Mouse (Mus musculus) left cerebral cortex, adult 6 months (tissue): Measurements from ENCODE around the gene Actn3. TPM values are rescaled to one million over a fixed set of nuclear protein-coding genes. Genes with fewer than 3 reads are reported as not detected.

Source experiments
- long read RNA-seq, 2 experiments: library from polyadenylated mRNA; unstranded; transcript quantifications; one replicate each; pipeline ENCODE4 v2.0.0; 2019 to 2020
- polyA plus RNA-seq: library from polyadenylated mRNA; unstranded; fragments of <200 nt; fragmentation: Nextera tagmentation; gene quantifications from 2 replicates; pipeline ENCODE4 v1.2.3, GENCODE M21; 2021

Gene Actn3
- 0.28 and 1.0 TPM in 2 replicates for polyA plus RNA-seq
- long read RNA-seq, experiment 1, partial matches to known transcripts, result 0 of 3 reads
- long read RNA-seq, experiment 1, other reads (novel, unspliced or antisense), result 3 of 3 reads
- long read RNA-seq, experiment 2, result 0 reads

DNA sequence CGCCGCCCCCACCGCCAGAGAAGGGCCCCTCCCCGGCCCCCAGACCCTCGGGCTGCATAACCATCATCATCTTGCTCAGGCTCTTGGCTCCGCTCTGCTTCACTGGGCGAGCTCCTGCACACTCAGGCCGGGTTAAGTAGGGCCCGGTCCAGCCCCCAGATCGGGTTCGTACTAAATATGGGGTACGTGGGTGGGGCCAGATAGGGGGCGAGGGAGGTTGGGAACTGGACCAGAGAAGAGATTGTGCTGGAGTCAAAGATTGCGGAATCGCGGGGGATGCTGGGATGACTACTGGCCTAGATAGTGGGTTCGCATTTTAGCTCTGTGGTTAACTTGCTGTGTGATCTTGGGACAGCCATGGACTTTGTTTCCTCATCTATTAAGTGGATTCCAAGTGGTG lies at the start of gene Actn3:
Actn3 (minus strand) TSS at position 125 of the 400 bp plus-strand sequence.

DNA sequence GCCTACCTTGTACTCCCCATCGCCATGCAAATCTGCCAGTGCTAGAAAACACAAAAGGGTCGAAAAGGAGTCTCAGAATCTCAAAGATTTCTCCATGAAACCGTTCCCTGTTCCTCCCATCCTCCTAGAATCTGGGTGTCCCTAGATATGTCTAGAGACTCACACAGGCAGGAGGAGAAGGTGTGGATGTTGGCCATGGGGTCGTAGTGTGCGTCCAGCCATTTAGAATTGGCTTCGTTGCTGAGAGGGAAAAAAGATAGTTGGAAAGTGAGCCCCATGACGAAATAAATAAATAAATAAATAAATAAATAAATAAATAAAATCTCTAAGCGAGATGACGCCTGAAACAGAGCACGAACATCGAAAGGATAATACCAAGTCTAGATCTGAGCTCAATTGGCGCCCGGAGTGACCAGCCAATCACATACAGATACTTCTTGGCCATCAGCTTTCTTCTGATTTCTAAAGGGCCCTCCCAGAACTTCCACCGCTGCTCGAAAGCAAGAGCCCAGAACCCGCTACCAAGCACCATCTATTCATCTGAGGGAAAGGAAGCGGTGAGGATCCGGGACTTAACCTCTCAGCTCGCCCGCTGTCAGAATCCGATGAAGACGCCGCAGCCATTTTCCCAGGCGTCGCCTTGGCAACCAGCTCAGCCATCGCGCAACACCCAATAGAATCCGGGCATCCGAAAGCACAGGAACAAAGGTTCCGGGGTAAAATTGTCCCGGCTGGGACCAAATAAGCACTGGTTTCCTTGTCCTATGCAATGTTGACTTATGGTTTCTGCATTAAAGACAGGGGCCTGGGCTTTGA lies 28.5 kb upstream of the Actn3 start, which contains the start of gene Bbs1:
Bbs1 (minus strand) TSS at position 650 of the 816 bp plus-strand sequence.

DNA sequence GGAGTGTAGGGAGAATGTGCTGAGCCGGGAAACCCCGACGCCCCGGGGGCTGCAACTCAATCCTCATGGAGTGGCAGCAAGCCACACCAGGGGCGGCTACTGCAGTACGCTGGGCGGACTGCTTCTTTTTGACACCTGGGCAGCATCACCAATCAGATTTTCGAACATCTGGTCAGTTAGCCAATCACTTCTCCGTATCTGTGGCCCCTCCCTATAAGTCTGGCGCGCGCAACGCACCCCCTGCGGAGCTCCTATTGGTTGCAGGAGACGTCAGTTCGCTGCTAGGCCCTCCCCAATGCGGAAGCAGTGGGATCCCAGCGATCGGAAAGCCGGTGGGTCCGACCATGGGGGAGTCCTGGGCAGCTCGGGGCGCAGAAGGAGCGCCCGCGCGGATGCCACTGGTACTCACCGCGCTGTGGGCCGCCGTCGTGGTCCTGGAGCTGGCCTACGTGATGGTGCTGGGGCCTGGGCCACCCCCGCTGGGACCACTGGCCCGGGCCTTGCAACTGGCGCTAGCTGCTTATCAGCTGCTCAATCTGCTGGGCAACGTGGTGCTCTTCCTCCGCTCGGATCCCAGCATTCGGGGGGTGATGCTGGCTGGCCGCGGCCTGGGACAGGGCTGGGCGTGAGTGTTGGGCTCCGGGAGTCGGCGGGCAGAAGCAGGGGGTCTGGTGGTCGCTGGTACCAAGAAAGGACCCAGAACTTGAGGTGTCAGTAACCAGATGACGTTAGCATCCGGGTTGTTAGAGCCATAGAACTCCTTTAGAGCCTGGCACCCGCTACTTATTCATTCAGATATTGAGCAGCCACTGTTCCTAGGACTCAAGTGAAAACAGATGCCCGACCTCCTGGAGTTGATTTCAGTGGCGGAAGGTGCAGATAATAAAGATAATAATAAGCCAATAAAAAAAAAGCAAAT lies 955 bp upstream of the Actn3 start, which contains the start of gene Zdhhc24:
Zdhhc24 (plus strand) TSS at position 264 of the 919 bp plus-strand sequence.

DNA sequence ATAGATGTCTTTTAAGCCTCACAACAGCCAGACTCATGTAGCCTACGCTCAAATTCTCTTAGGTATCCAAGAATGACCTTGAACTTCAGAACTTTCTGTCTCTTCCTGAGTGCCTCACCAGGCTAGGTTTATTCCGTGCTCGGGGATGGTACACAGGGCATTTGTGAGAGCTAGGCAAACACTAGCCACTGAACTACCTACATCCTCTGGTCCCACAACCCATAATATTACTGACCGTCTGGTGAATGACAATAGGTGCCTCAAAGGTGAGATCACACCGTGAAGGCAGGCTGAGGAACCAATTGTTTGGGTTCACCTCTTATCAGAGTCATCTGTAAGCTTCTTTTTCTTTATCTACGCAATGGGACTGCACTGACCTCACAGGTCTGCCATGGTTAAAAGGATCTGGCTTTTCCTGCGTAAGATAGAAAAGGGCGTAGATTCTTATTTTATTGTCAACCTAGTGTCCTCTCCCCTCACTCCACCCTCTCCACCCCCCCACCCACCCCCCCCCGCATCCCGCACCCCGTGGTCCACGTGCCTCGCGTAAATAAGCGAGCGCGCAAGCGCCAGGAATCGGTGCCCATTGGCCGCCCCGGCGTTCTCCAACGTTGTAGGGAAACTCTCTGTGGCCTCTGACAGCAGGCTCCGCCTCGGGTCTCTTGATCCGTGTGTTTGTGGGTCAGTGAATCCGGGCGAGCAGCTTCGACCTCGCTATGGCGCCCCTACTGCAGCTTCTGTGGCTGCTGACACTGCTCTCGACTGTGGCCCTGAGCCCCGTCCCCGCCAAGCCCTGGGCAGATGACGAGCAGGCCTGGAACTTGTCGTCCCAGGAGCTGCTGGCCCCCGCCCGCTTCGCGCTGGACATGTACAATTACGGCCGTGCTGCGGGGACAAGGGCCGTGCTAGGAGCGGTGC lies 22.9 kb downstream of the Actn3 start, which contains the start of gene Ctsf:
Ctsf (plus strand) TSS at position 579 of the 918 bp plus-strand sequence.

DNA sequence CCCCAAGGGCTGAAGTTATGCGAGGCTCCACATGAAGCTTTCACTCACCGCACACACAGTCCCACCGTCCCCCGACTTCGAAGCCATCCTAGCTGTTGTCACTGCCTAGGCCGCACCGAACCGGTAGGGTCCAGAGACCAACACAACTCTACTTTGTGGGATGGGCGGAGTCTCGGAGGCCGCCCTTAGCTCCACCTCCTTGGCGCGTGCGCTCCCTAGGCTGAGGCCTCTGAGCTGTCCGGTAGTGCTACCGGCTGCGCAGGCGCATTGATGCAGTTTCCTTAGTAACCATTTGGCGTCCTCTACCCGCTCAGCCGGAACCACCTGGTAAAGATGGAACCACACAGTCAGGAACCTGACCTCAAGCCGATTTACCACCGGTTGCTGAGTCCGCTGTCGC lies 38.6 kb downstream of the Actn3 start, which contains the start of the genes Ccs and Ccdc87:
Ccs (minus strand) TSS at position 184 of the 400 bp plus-strand sequence.
Ccdc87 (plus strand) TSS at position 218 of the 400 bp plus-strand sequence.

Other genes with a start within 250 kb of the Actn3 start
- gene Gm960, start 179.2 kb downstream of the Actn3 start, polyA plus RNA-seq, result 5.0 and 5.5 TPM in 2 replicates
- gene Sptbn2, start 166.7 kb downstream of the Actn3 start, polyA plus RNA-seq, result 48.6 and 61.2 TPM in 2 replicates
- gene Rbm4b, start 121.4 kb downstream of the Actn3 start, polyA plus RNA-seq, result 21.5 and 24.9 TPM in 2 replicates
- gene Rbm4, start 84.0 kb downstream of the Actn3 start, polyA plus RNA-seq, result 25.7 and 26.6 TPM in 2 replicates
- gene Gm21992, start 66.3 kb downstream of the Actn3 start, polyA plus RNA-seq, result 5.1 and 8.4 TPM in 2 replicates
- gene Rbm14, start 66.3 kb downstream of the Actn3 start, polyA plus RNA-seq, result 7.6 and 11.1 TPM in 2 replicates
- gene Ccs, start 38.6 kb downstream of the Actn3 start, polyA plus RNA-seq, result 37.7 and 46.6 TPM in 2 replicates
- gene Ccdc87, start 38.5 kb downstream of the Actn3 start, polyA plus RNA-seq, result 1.5 and 1.8 TPM in 2 replicates
- 79.0 and 97.4 TPM in 2 replicates for gene Ctsf, start 22.8 kb downstream of the Actn3 start, polyA plus RNA-seq
- 10.3 and 15.3 TPM in 2 replicates for gene Zdhhc24, start 759 bp upstream of the Actn3 start, polyA plus RNA-seq
- gene Bbs1, start 28.7 kb upstream of the Actn3 start, polyA plus RNA-seq, result 7.2 and 18.1 TPM in 2 replicates
- 20.7 and 24.6 TPM in 2 replicates for gene Dpp3, start 50.4 kb upstream of the Actn3 start, polyA plus RNA-seq
- 8.9 and 11.4 TPM in 2 replicates for gene Peli3, start 65.2 kb upstream of the Actn3 start, polyA plus RNA-seq
- 133 and 161 TPM in 2 replicates for gene Mrpl11, start 84.2 kb upstream of the Actn3 start, polyA plus RNA-seq
- 12.7 and 17.4 TPM in 2 replicates for gene Npas4, start 112.4 kb upstream of the Actn3 start, polyA plus RNA-seq
- 6.6 and 8.4 TPM in 2 replicates for gene Slc29a2, start 146.0 kb upstream of the Actn3 start, polyA plus RNA-seq
- 129 and 165 TPM in 2 replicates for gene B4gat1, start 160.9 kb upstream of the Actn3 start, polyA plus RNA-seq
- gene AC124502.3, start 161.0 kb upstream of the Actn3 start, polyA plus RNA-seq, result 1.7 and 2.9 TPM in 2 replicates
- 33.0 and 37.7 TPM in 2 replicates for gene Brms1, start 163.4 kb upstream of the Actn3 start, polyA plus RNA-seq
- gene Rin1, start 172.6 kb upstream of the Actn3 start, polyA plus RNA-seq, result 13.6 and 19.4 TPM in 2 replicates
- gene Cd248, start 190.2 kb upstream of the Actn3 start, polyA plus RNA-seq, result 2.3 and 4.5 TPM in 2 replicates
- 148 and 149 TPM in 2 replicates for gene Tmem151a, start 207.6 kb upstream of the Actn3 start, polyA plus RNA-seq
- gene Yif1a, start 210.6 kb upstream of the Actn3 start, polyA plus RNA-seq, result 36.4 and 56.7 TPM in 2 replicates
- 37.0 and 528 TPM in 2 replicates for gene Cnih2, start 220.6 kb upstream of the Actn3 start, polyA plus RNA-seq
- gene Rab1b, start 229.2 kb upstream of the Actn3 start, polyA plus RNA-seq, result 140 and 175 TPM in 2 replicates
- 11.6 and 37.2 TPM in 2 replicates for gene Klc2, start 240.7 kb upstream of the Actn3 start, polyA plus RNA-seq